Mouse (Mus musculus): Measurements from ENCODE around the gene Ms4a6d. TPM values are rescaled to one million over a fixed set of nuclear protein-coding genes. Genes with fewer than 3 reads are reported as not detected.
A peak's percentile ranks its signal among the peaks of the same experiment; 100 is the strongest.

Gene Ms4a6d
- total and polyA plus RNA-seq, 2 experiments from 2014 or later = 3.0 to 14.0 TPM

DNA sequence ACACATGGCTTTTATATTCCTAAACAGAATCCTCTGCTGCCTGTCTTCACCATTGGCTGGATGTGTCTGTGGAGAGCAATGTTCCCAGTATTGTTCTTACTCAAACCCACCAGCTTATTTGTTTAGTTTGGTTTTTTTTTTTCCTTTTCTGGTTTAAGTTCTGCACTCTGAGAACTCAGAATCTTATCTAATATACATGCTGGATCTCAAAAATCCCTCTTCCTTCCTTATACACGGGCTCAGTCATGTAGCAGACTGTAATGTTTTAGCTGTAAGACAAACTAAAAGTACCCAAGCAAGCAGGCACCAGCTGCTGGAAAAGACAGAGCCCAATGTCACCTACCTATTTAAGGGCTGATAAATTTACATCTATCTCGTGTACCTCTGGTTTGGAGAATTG, 10.2 kb upstream of the Ms4a6d start:
- H3K4me1 ChIP-seq (ENCODE audit: control insufficient read depth, insufficient read depth) = no peaks in the 10 kb centered on the region
- H3K27me3 ChIP-seq (ENCODE audit: control insufficient read depth, insufficient read depth, low read length) = no peaks in the 10 kb centered on the region
- no peak overlapping the region for H3K27ac ChIP-seq (ENCODE audit: low read depth)
- DNase-seq (ENCODE audit: low spot score) = no peak
- WGBS = 37% methylated on average over 2 of the region's 2 CpGs
- H3K36me3 ChIP-seq (replicated peaks; ENCODE audit: control insufficient read depth, insufficient read depth, low read length) = no peaks in the 10 kb centered on the region
- no peaks in the 10 kb centered on the region for H3K9me3 ChIP-seq (replicated peaks; ENCODE audit: control insufficient read depth, low read length)
- no peak overlapping the region for H3K9ac ChIP-seq (replicated peaks; ENCODE audit: low read depth, low read length)
- TF ChIP-seq CTCF (IDR thresholded peaks at IDR 0.05; ENCODE audit: low read depth) (no peak), EP300 (IDR thresholded peaks at IDR 0.05; ENCODE audit: low read depth) (no peak)
- no peak for ATAC-seq (ENCODE audit: insufficient read depth, low read depth)
- H3K4me3 ChIP-seq (ENCODE audit: low read depth, low read length) = no peak overlapping the region
- no peak overlapping the region for H3K4me2 ChIP-seq (ENCODE audit: low read depth, low read length)

DNA sequence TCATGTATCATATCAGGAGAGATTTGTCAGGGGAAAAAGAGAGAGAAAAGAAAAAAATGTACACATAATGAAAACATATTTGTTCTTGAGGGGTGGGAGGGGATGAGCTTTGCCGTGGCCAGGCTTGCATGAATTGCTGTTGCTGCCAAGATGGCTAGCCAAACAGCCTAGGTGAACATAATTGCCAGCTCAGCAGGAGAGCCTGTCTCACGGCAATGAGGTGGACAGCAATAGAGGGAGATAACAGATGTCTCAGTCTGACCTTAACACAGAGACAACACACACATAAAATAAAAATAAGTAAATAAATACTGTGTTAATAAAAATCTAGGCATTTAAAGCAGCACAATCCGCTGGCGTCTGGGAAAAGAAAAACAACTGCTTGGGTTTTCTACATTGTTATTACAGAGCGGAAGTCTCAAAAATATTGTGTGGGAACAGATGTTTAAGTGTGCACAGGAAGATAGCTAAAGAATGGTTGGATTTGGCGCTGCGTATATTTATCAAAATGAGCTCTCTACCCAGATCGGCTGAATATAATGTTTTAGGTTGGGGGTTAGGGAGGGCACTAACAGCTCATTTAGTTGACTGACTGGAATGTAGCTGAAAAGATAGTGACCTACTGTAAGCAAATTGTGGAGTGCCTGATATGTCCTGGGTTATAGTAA, 9.3 kb upstream of the Ms4a6d start:
- Histone ChIP-seq H3K9me3 (replicated peaks; ENCODE audit: control insufficient read depth, low read length) (no peaks in the 10 kb centered on the region), H3K9ac (replicated peaks; ENCODE audit: low read depth, low read length) (no peak overlapping the region), H3K4me1 (ENCODE audit: control insufficient read depth, insufficient read depth) (no peaks in the 10 kb centered on the region), H3K27ac (ENCODE audit: low read depth) (no peak overlapping the region), H3K4me3 (ENCODE audit: low read depth, low read length) (no peak overlapping the region), H3K36me3 (replicated peaks; ENCODE audit: control insufficient read depth, insufficient read depth, low read length) (no peaks in the 10 kb centered on the region), H3K27me3 (ENCODE audit: control insufficient read depth, insufficient read depth, low read length) (no peaks in the 10 kb centered on the region), H3K4me2 (ENCODE audit: low read depth, low read length) (no peak overlapping the region)
- DNase-seq (ENCODE audit: low spot score) (no peak), ATAC-seq (ENCODE audit: insufficient read depth, low read depth) (no peak)
- 47% methylated on average over 8 of the region's 8 CpGs for WGBS
- no peak for TF ChIP-seq EP300 (IDR thresholded peaks at IDR 0.05; ENCODE audit: low read depth)
- TF ChIP-seq CTCF (IDR thresholded peaks at IDR 0.05; ENCODE audit: low read depth) = no peak

DNA sequence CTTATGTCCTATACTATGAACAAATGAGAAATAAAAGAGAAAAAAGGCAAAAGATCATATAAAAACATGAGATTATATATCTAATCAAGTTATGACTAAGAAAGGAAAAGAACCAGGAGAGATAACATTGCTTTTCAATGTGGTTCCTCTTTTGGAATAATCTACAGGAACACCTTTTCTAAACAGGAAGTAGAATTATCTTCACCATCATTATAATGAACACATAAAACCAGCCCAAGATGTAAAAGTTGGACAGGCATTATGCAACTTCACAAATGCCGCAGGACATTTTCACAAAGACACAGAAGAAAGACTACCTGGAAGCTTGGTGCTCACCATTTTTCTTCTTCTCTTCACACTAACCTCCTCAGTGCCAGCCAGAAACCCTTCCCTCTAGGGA, 8.4 kb upstream of the Ms4a6d start:
- H3K4me1 ChIP-seq (ENCODE audit: control insufficient read depth, insufficient read depth) = no peaks in the 10 kb centered on the region
- no peak overlapping the region for H3K4me2 ChIP-seq (ENCODE audit: low read depth, low read length)
- no peaks in the 10 kb centered on the region for H3K27me3 ChIP-seq (ENCODE audit: control insufficient read depth, insufficient read depth, low read length)
- H3K36me3 ChIP-seq (replicated peaks; ENCODE audit: control insufficient read depth, insufficient read depth, low read length) = no peaks in the 10 kb centered on the region
- TF ChIP-seq EP300 (IDR thresholded peaks at IDR 0.05; ENCODE audit: low read depth) (no peak), CTCF (IDR thresholded peaks at IDR 0.05; ENCODE audit: low read depth) (no peak)
- no peaks in the 10 kb centered on the region for H3K9me3 ChIP-seq (replicated peaks; ENCODE audit: control insufficient read depth, low read length)
- no peak overlapping the region for H3K27ac ChIP-seq (ENCODE audit: low read depth)
- ATAC-seq (ENCODE audit: insufficient read depth, low read depth) = no peak
- WGBS = 74% methylated on average over 1 of the region's 1 CpGs
- H3K9ac ChIP-seq (replicated peaks; ENCODE audit: low read depth, low read length) = no peak overlapping the region
- no peak for DNase-seq (ENCODE audit: low spot score)
- H3K4me3 ChIP-seq (ENCODE audit: low read depth, low read length) = no peak overlapping the region

DNA sequence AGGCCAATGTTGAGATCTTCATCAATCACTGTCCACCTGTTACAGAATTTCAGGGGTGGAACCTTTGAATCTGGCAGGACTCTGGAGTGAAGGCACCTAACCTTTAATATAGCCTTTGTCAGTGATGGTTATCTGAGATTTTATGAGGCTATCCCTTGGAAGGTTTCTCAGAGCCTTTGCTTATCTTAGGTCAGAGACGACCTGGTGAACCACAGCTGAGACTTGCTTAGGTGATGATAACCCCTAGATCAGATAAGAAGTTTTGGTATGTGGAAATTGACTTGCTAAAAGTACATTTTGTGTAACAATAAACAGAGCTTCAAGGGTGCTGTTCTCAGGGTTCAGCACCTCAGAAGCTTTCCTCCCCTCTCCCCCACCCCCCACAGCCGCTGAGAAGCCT, 7.6 kb upstream of the Ms4a6d start:
- TF ChIP-seq EP300 (IDR thresholded peaks at IDR 0.05; ENCODE audit: low read depth) (no peak), CTCF (IDR thresholded peaks at IDR 0.05; ENCODE audit: low read depth) (no peak)
- ATAC-seq (ENCODE audit: insufficient read depth, low read depth) (no peak), DNase-seq (ENCODE audit: low spot score) (no peak)
- Histone ChIP-seq H3K4me2 (ENCODE audit: low read depth, low read length) (no peak overlapping the region), H3K9ac (replicated peaks; ENCODE audit: low read depth, low read length) (no peak overlapping the region), H3K27me3 (ENCODE audit: control insufficient read depth, insufficient read depth, low read length) (no peaks in the 10 kb centered on the region), H3K27ac (ENCODE audit: low read depth) (no peak overlapping the region), H3K9me3 (replicated peaks; ENCODE audit: control insufficient read depth, low read length) (no peaks in the 10 kb centered on the region), H3K36me3 (replicated peaks; ENCODE audit: control insufficient read depth, insufficient read depth, low read length) (no peaks in the 10 kb centered on the region), H3K4me1 (ENCODE audit: control insufficient read depth, insufficient read depth) (no peaks in the 10 kb centered on the region), H3K4me3 (ENCODE audit: low read depth, low read length) (no peak overlapping the region)
- 45% methylated on average over 2 of the region's 2 CpGs for WGBS

DNA sequence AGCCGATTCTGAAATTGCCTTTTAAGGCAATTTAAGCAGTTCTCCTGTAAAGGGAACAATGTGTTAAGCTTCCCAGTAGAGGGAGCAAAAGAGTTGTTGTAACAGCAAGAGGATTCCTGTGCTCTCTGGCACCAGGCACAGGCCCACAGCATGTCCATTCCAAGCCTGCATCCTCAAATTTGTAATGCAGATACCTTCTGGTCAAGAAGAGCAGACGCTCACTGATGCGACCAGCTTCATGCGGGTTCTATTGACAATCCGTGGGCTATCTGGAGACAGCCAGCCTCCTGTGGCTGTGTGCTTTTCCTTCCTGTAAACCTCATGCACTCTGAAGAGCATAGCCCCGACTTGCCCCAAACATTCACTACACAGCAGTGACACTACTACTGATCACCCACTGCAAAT, 6.9 kb upstream of the Ms4a6d start:
- no peak overlapping the region for H3K27ac ChIP-seq (ENCODE audit: low read depth)
- H3K9ac ChIP-seq (replicated peaks; ENCODE audit: low read depth, low read length) = no peak overlapping the region
- 23% methylated on average over 6 of the region's 6 CpGs for WGBS
- H3K27me3 ChIP-seq (ENCODE audit: control insufficient read depth, insufficient read depth, low read length) = no peaks in the 10 kb centered on the region
- DNase-seq (ENCODE audit: low spot score) = peak; percentile 81
- no peak for ATAC-seq (ENCODE audit: insufficient read depth, low read depth)
- no peaks in the 10 kb centered on the region for H3K36me3 ChIP-seq (replicated peaks; ENCODE audit: control insufficient read depth, insufficient read depth, low read length)
- no peak overlapping the region for H3K4me3 ChIP-seq (ENCODE audit: low read depth, low read length)
- TF ChIP-seq CTCF (IDR thresholded peaks at IDR 0.05; ENCODE audit: low read depth) (peak; percentile 65), EP300 (IDR thresholded peaks at IDR 0.05; ENCODE audit: low read depth) (no peak)
- H3K4me1 ChIP-seq (ENCODE audit: control insufficient read depth, insufficient read depth) = no peaks in the 10 kb centered on the region
- no peaks in the 10 kb centered on the region for H3K9me3 ChIP-seq (replicated peaks; ENCODE audit: control insufficient read depth, low read length)
- H3K4me2 ChIP-seq (ENCODE audit: low read depth, low read length) = no peak overlapping the region

DNA sequence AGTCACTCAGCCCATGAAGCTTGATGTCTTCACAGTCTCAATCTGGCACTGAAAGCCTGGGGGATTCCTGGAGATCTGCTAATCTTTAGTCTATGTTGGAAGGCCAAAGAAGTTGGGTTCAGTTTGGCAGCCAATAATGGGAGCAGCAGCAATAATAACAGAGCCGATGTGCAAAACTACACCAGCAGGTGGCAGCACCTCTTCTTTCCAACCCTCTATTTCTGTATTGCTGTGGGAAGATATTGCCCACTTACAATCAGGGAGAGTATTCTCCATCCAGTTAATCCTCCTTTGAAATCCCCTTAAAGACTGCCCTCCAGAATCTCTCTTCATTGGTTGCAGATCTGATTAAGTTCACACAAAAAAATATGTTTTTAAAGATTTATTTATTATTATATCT, 3.5 kb upstream of the Ms4a6d start:
- Histone ChIP-seq H3K4me2 (ENCODE audit: low read depth, low read length) (no peak overlapping the region), H3K4me3 (ENCODE audit: low read depth, low read length) (no peak overlapping the region), H3K9me3 (replicated peaks; ENCODE audit: control insufficient read depth, low read length) (no peaks in the 10 kb centered on the region), H3K36me3 (replicated peaks; ENCODE audit: control insufficient read depth, insufficient read depth, low read length) (no peaks in the 10 kb centered on the region), H3K27me3 (ENCODE audit: control insufficient read depth, insufficient read depth, low read length) (no peaks in the 10 kb centered on the region), H3K27ac (ENCODE audit: low read depth) (no peak overlapping the region), H3K9ac (replicated peaks; ENCODE audit: low read depth, low read length) (no peak overlapping the region), H3K4me1 (ENCODE audit: control insufficient read depth, insufficient read depth) (no peaks in the 10 kb centered on the region)
- TF ChIP-seq EP300 (IDR thresholded peaks at IDR 0.05; ENCODE audit: low read depth) (no peak), CTCF (IDR thresholded peaks at IDR 0.05; ENCODE audit: low read depth) (peak; percentile 70)
- WGBS = 9% methylated on average over 1 of the region's 1 CpGs
- ATAC-seq (ENCODE audit: insufficient read depth, low read depth) (no peak), DNase-seq (ENCODE audit: low spot score) (no peak)

Data from heart, postnatal 0 days (tissue).